Mouse (Mus musculus) bone marrow macrophage, adult 2 months (primary cell): Measurements from ENCODE around the gene Map1lc3a.

Source experiments
- CTCF ChIP-seq: IDR thresholded peaks from 2 replicates; pipeline ENCODE4 v1.5.1; 2012; ENCODE audit warnings: low read depth, mild to moderate bottlenecking, low read length, moderate library complexity
- POLR2A ChIP-seq: IDR thresholded peaks from 2 replicates; pipeline ENCODE4 v1.6.1; 2012; ENCODE audit warnings: mild to moderate bottlenecking, low read depth, low read length, borderline replicate concordance

DNA sequence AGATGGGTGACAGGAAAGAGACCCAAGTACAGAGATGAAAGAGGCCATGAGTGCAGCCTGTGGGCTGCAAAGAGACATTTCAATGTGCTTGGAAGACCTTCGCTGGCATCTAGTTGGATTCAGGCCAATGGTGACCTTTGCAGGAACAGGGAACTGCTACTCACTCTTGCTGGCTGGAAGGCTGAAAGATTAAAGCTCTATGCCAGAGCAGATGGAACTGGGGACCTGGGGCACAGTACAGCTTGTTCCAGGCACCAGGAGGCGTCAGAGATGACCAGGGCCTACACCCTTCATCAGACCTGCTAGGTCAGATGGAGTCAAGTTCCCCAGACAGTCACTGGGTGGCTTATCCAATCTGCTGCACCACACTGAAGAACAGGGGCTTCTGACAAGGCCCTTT is 17.3 kb downstream of the Map1lc3a start:
- TF ChIP-seq CTCF (no peak), POLR2A (no peak)
